Mouse (Mus musculus) yolk sac, embryonic 10.5 days (tissue): ENCODE measurements around the gene Rbm6.

Experiments used
- DNase-seq: peaks from one replicate; pipeline ENCODE4 v3.0.0-alpha.2; 2017; ENCODE audit warnings: low spot score

The Rbm6 gene

GRCm38 (mm10) chr9:107750378-107750777, 122.7 kb downstream of the Rbm6 start:
- no peak for DNase-seq

DNA sequence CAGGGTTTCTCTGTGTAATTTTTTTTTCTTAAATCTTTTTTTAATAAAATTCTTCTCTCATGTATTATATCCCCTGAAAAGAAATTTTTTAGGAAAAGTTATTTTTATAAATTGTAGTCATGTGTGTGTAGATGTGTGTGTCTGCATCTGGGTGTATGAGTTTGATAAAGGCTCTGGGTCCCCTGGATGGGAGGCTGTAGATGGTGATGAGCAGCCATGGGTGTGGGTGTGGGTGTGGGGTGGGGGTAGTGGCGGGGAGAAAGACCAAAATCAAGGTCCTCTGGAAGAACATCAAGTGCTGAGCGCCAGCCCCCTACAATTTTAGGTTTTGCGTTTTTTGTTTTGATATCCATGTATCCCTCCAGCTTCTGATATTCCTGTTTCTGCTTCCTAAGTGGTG, 125.0 kb downstream of the Rbm6 start:
- DNase-seq = no peak

GRCm38 (mm10) chr9:107747310-107747709, 125.7 kb downstream of the Rbm6 start:
- DNase-seq = no peak

DNA sequence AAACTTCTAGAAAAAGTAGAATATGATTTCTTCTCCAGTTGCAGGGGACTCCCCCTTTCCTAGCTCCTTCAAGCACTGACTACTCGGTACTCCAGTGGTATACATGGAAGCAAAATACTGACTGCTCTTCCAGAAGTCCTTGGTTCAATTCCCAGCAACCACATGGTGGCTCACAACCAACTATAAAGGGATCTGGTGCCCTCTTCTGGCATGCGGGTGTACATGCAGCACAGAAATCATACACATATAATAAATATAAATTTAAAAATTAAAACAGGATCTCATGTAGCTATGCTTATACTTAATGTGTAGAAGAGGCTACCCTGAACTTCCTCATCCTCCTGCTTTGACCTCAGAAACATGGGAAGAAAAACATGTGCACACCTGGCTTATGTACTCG, 126.4 kb downstream of the Rbm6 start:
- DNase-seq = no peak

- no peak for DNase-seq
These were observed 129.0 kb downstream of the Rbm6 start for GRCm38 (mm10) chr9:107744061-107744460.

DNA sequence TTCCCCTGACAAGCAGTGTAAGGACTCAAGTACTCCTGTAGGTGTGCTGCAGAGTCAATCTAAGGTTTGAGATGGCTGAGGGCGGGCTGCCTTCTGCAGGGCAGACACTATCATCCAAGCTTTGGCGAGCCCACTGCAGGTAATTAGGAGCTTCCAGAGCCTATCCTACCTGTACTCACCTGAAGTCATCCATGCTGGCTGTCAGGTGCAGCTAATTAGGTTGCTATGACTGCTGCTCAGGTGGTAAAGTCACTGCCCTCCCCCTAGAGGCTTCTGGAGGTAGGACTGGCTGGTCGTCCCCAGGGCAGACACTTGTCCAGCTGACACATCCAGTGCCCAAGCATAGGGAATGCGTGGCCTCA, 134.2 kb downstream of the Rbm6 start:
- DNase-seq = peak; percentile 50

DNA sequence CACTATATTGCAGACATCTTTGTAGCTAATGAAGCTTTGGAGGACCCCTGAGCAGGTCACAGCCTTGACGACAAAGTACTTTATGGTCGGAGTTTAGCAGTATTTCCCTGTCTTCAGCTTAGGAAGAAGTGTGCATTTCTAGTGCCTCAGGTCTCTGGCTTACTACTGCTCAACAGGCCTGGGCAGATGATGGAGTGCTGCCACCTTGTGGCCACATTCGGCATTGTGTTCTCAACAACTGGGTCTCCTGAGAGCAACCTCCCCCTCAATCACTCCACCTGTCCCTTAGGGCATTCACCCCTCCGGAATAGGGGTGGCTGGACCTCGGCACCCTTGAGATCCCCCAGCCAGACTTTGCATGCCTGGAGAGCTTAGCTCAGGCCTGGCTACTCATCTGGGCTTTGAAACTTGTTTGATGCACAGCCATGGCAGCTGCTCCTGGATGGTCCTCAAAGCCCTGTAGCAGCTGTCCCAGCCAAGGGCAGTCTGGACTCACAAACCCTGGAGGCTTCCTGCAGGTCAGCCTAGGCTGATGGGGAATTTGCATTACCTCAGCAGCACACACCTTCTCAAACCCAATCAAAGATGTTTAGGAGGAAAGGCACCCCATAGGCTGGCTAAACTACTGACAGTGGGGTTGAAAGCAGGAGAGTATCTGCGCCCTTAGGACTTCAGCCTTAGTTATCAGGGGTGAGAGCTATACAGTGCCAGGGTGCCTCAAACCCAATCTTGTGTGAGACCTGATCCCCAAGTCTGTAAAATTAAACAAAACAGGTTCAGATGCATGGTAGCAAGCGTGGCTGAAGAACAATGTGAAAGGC, 134.8 kb downstream of the Rbm6 start:
- peak; percentile 82 for DNase-seq

DNA sequence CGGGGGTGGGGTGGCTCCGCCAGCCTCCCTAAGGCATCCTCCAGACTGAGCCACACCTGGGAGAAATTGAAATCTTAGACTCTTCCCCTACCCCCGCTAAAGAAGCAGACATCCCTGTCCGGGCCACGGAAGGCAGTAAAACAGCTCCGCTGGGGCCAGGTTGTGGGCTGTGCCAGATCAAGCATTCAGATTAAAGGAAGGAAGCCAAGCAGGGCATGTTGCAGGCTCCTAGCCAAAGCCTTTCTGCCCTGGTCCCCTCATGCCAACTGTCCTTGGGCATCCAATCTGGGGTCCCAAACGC, 136.9 kb downstream of the Rbm6 start:
- no peak for DNase-seq

DNA sequence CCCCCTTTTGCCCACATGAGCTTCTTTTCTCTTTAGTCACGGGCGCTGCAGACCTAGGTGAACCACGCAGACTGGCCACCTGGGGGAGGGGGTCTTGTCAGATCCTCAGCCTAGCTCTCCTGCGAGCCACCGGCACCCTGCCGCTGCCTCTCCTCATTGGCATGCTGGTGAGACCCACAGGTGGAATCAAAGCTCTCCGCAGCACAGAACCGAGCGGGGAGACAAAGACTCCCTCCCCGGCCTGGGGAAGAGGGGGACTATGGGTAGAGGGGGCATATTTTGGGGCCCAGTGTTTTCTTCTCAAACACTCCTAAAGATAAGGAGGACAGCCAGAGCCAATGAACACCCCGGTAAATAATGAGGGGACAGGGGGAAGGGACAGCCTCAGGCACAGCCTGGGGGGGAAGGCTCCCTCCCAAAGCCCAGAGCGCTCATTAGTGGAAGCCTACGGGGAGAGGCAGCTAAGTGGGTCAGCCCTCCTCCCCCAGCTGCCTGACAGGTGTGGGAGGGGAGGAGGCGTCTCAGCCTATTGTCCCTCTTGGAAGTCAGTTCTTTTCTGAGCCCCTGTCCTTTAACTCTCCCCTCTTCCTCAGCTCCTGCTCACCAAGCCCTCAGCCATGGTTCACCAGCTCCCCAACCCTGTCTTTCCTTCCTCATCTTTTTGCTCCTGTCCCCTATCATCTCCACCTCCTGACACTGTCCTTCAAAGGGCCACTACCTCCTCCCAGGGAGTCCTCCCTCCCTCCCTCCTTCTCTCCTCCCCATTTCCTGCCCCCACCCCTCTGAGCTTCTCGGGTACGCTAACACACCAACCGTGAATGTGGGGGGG, 137.5 kb downstream of the Rbm6 start:
- no peak for DNase-seq

DNA sequence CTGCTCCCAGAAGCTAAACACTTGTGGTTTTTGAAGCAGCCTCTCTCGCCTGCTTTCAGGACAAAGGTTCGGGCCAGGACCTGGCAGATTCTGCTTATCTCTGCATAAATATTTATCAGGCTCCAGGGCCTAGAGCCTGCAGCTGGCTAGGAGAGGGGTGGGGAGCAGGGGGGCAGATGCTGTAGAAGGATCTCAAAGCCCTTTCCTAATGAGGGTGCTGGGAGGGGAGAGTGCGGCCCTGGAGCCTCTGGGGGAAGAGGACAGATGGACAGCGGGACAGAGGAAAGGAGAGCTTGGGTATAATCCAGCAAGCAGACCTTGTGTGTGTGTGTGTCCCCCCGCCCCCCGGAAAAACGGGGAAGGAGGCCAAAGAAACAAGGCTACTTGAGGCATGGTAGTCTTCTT, 138.5 kb downstream of the Rbm6 start:
- DNase-seq = no peak

DNA sequence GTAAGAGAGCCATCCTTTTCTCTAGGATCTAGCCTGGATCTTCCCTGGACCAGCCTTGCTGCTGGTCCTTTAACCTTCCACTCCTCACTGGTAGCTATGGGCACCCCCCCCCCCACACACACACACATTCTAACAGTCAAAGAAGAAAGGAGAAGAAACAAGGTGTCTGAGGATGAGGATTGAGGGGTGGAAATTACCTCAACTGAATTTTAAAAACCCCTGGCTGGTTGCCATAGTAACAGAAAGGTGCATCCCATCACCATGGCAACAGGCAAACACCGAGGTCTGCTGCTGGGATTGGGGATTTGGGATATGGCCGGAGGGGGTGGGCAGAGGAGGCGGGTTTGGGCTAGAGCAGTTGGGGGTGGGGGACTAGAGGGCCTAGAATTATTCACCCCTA, 143.3 kb downstream of the Rbm6 start:
- DNase-seq = no peak

GRCm38 (mm10) chr9:107728919-107729670, 143.9 kb downstream of the Rbm6 start:
- no peak for DNase-seq

- DNase-seq = no peak
These were observed 146.0 kb downstream of the Rbm6 start for GRCm38 (mm10) chr9:107727041-107727440.

GRCm38 (mm10) chr9:107724796-107725195, 148.2 kb downstream of the Rbm6 start:
- DNase-seq = no peak

DNA sequence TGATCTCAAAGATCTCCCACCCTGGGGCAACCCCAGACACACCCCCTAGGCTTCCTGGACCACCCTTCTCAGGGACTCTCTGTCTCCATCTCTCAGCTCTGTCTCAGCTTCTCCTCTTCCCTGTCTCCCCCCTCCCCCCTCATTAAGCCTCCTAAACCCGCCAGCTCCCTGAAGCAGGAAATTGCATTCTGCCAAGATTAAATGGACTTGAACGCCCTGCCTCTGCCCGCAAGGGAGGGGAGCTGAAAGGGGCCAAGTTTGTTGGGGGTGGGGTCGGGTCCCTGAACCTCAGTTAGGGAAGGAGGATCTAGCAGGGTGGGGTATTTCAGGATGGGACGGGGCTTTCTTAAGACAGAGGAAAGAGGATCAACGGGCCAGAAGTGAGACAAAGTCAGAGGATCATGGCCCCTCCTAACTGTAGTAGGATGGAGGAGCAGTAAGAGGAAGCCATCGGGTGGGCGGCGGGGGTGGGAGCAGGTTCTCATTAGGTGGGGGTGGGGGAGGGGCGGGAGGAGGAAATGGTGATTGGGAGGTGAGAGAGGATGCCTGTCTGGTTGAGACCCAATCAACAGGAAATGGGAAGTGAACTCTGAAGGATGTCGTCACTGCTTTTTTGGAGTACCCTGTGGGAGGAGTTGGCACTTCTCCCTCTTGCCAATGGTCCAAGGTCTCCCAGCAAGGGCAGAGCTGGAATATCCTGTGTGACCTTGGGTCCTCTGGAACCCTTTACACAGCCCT, 149.1 kb downstream of the Rbm6 start:
- peak; percentile 53 for DNase-seq
